Mouse (Mus musculus) adrenal gland, postnatal 25 days (tissue): ENCODE data around the gene Adamts9. TPM values are rescaled to one million over a fixed set of nuclear protein-coding genes. Genes with fewer than 3 reads are reported as not detected.

Experiments used
- DNase-seq: peaks from one replicate; pipeline ENCODE4 v3.0.0; 2021; ENCODE audit warnings: mixed read lengths
- total RNA-seq: library from RNA; stranded (reverse); gene quantifications from 2 replicates; pipeline ENCODE4 v1.2.3, GENCODE M21; 2021

Gene Adamts9
- total RNA-seq, 1 experiment from 2014 or later = 26.1 TPM

DNA sequence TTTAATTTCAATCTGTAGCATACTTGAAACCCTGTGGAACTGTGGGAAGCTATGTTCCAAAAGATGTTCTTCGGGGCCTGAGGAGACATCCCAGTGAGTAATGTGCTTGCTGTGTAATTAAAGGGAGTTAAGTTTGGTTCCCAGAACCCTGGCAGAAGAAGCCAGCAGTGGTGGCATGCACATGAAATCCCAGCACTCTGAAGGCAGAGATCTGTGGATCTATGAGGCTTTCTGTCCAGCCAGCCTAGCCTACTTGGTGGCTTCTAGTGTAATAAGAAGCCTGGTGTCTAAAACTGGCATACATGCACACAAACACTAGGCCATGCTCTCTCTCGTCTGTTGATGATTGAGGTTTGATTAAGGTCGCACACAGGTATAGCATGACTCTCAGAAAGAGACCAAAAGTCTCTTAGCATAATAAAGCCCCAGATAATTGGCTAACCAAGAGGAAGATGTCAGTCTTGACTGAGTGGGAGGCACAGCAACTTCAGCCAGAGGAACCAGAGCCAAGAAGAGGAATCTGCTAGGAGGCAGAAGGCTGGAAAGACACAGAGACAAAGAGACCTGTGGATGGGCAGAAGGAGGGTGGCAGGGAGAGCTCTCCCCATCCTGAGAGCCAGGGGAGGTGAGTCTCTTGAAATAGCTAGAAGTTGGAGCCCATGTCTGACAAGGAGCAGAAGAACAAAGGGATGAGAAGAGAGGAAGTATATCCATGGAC lies 138.9 kb downstream of the Adamts9 start:
- no peak for DNase-seq

DNA sequence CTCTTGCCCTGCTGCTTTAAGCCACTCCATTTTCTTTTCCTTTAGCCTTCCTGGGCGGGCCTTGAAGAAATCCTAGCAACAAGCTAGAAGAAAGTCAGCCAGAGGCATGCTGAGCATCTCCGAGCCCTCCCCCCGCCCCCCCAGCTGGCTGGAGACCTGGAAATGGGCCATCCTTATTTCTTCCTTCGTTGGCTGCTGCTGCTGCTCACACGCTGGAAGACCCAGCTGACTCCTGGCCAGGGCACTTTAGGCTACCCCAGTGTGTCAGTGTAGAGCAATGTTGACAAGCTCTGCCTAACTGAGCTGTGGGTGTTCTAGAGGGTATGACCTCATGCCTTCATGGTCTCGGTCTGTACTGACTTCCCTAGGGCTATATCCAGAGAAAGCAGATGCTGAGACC lies 140.1 kb downstream of the Adamts9 start:
- DNase-seq = no peak

DNA sequence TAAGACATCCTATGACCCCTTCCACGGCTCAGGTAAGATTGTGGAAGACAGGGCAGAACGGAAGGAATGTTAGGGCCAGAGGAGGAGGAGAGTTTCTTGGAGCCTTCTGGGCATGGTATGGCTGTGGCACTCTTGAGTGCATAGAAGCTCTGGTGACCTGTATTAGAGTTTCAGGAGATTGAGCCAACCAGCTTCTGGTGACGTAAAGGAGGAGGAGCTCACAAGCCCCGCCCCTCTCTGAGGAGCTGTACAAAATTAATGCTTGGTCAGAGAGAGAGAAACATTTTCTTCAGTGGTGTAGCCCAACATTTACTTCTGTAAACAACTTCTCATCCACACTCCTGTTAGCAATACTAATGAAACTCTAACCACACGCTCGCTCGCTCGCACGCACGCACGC lies 140.9 kb downstream of the Adamts9 start:
- DNase-seq = no peak

DNA sequence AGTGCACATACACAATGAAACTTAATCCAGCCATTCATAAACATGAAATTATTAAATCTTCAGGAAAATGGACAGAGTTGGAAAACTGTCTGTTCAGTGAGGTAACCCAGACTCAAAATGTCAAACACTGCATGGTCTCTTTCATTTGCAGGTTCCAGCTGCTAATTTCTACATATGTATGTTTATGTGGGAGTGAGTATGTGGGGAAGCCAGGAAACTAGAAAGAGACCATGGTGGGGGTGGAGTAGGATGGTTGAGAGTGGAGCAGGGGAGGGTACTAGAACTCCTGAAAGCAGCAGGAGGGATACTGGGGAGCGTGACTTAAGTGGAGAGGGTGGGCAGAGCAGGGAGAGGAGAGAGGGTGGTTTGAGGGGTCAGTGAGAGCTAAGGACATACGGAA lies 141.8 kb downstream of the Adamts9 start:
- no peak for DNase-seq

DNA sequence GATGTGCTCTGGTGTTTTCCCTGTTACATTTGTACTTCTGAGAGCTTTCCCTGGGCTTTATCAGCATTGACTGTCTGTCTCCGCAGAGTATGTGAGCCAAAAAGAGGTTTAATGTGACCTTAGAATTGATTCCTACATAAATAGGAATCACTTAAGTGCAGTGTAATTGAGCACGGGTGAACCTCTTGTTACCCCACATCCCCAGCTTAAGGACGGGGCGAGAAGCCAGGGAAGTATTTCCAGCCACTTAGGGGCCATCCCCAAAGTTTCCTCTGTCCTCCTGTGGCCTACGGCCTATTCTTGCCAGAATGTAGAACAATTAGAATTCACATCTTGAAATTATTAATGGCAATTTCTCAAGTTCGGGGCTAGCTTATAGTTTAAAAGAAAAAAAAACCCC lies 149.5 kb downstream of the Adamts9 start:
- no peak for DNase-seq

DNA sequence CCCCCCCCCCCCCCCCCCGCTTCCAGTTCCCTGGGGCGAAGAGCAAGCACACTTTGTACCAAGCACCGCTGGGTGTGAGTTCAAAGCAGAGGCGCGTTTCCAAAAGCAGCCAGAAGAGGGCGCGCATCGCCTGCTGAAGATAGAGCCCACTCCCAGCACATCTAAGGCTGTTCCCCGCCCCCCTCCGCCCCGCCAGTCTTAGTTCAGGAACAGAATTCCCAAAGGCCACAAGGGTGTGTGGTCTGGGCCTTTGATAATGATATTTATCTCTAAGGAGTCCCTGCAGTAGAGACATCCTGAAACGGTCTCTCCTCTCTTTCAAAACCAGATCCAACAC lies 155.9 kb downstream of the Adamts9 start:
- DNase-seq = peak; percentile 92

DNA sequence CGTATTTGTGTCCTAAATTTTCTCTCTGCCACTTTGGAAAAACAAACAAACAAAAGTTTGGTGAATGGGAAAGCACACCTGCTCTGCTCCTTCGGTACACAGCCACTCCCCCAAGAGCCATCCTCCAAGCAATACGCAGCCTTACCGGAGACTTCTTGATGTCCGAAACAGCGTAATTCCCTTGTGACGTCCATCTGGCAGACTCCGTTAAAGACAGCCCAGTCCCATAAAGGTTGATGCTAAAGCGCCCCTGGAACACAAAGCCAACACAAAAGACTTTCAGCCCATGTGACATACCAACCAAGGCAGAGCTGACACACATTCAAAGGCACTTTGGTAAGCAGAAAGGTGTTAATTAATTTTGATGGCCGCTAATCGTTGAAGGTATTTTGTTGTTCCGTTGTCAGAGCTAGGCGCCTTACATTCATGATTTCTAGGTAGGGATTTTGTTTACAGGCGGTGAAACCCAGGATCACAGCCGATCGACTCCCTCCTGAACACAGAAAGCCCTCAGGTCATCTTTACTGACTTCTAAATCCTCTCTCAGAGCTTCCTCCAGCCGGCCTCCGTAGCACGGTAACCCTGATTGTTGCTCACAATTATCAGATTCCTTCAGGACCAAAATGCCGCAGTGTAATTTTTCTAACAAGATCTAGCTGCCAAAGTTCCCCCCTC lies 156.5 kb downstream of the Adamts9 start:
- no peak for DNase-seq

DNA sequence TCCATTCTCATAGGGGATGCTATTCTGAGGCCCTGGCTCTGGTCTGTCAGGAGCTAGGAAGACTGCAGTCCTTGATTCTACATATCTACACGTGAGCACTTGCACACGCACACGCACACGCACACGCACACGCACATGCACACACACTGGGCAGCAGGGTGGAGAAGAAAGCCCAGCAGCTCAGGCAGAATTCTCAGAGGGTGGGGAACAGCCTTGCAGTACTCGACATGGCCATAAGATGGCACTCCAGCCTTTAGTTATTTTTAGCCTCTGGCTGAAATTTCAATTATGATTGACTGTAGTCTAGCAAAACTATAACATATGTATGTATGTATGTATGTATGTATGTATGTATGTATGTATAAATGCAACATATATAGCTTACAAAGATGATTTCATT lies 158.5 kb downstream of the Adamts9 start:
- peak; percentile 38 for DNase-seq

DNA sequence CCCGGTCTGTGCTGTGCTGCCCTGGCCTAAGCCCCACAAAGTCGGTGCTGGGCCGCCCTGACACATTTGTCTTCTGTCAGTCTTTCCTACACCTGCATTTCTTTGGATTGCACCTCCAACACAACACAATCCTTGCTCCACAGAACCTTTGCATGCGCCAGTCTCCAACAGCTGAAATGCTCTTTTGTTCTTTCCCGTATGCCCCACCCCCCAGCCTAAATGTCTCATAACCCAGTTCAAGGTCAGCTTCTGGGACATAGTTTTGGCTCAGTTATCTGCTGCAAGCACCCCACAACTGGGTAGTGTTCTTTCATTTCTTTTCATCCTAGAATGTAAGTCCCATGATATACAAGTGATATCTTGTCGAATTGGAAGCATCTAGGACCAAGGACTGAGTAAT lies 161.8 kb downstream of the Adamts9 start:
- DNase-seq = peak; percentile 26

DNA sequence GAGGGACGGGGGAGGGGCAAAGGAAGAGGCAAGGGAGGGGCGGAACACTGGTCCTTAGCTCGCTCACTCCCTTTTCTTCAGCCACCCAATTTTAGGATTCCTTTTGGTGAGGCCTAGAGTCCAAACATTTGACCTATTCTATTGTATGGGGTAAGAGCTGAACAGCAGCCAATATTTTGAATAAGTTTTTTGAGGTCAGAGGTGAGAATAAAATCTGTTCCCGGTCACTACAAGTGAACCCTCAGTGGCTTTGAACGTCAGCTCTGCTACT lies 163.4 kb downstream of the Adamts9 start:
- DNase-seq = no peak

DNA sequence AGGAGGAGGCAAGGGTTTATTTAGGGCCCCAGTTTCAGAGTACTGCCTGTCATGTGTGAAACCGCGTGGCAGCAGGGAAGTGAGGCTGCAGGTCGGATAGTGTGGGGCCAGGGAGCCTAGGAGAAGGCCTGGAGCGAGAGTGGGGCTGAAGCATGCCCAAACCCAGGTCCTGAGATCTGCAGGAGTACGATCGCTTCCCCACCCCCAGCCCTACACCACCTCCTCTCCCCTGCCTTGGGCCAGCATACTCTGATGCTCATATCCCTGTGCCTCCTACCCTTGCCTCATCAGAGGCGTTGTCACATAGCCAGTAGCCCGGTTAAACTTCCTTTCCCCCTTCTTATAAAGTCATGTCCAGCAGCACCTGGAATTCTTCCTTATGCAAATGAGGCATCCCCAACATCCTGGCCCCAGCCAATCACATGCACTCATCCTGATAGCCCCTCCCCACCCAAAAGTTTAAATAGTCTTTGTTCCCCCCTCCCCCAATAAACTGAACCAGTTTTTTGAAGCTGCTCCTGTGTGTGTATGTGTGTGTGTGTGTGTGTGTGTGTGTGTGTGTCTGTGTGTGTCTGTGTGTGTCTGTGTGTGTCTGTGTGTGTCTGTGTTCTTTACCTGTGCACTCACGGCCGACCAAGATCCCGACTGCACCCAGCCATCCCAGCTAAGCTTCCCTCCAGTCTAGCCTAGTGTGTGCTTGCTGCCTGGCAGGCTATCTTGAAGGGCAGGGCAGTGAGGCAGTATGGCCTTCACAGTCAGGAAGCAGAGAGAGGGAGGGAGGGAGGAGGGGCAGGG lies 164.0 kb downstream of the Adamts9 start:
- DNase-seq = peak; percentile 43

DNA sequence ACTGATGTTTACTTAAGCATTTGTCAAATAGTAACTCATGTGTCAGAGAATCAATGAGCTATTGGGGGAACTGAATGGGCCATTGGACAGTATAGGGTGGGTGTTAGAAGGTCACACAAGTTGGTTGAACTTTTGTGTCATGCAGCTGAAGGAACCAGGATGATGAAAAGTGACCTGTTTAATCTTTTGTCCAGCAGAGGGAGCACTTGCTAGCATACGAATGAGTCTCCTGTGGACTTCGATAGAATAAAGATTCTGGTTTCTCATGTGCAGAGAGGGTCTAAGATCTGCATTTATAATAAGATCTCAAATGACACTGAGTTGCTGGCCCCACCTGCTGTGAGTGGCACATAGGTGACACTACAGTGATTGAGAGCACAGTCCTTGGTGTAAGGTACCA lies 166.9 kb downstream of the Adamts9 start:
- DNase-seq = no peak

DNA sequence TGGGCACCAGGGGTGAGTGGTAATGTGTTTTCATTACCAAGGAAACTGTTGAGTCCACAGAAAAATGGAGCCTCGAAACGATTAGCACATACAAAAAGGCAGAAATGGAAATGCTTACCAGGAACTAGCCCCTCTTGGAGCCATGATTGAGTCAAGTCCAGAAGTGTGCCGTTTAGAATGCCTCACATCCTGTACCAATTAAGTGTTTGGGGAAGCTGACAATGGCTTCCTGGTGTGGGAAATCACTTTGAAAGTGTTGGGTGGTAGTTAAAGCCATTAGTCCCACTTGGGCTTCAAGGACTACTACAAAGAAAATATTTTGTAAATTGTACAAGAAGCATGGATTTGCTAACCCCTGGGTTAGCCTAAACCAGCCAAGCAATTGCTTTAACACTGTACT lies 180.9 kb downstream of the Adamts9 start:
- DNase-seq = no peak

DNA sequence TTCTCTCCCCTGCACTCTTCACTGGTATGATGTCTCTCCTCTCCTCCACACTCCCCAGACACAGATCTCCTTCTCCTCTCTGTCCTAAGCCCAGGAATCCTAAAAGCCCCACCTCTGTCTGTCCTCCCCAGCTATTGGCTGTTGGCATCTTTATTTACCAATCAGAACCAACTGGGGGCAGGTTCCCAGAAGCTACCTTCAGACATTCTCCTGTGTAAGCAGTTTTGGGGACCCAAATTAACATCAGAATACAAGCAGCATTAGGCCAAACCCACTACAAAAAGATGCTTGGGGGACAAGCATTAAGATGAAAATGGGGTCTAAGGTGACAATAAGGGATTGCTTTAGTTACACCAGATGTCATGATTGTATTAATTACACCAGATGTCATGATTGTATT lies 183.7 kb downstream of the Adamts9 start:
- DNase-seq = no peak

DNA sequence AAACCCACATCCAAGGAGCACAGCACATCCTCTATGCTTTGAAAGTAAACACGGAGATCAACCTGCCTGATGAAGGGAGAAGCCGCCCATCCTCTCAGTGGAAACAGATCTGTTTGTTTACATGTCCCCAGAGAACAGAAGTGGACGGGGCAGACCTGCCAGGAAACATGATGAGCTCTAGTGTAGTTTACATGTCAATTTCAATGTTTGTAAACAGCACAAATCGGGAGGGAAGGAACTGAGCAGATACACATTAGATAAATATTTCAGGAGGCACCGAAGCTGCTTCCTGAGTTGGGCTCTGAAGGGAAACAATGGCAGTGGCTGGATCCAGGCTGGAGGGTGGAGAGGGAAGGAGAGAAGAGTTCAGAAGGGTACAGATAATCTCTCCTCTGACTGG lies 187.5 kb downstream of the Adamts9 start:
- DNase-seq = no peak

DNA sequence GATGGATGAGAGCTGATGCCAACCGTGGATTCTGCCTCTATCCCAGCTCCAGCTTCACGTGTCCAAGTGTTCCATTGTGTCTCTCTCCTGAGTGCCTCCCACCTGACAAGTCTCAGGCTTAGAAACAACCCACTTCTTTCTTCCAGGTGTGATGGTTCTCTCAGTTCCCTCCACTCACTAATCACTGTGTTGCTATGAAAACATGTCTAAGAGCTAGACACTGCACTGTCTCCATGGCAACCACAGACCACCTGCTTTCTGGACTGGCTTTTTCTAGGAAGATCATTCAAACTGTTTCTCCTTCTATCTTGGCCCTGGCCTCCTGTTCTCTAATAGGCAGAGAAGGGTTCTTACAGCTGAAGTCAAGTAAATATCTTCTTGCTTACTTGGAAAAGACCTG lies 190.6 kb downstream of the Adamts9 start:
- no peak for DNase-seq

DNA sequence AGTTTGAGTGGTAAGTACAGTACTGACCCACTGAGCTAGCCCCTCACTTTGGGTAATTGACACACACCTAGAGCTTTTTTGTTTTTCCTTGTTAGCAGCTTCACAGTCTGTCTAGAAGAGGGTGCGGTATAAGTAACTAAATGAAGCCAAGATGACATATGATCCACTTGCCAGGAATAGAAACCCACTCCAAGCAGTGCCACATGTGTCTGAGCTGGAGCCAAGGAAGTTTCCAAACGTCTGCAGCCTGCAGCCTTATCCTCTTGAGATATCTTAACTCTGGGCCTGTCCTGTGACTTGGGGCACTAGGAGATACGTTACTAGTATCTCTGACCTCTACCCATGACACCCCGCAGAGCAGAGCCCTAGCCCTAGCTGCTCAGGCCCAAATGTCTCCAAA lies 193.9 kb downstream of the Adamts9 start:
- DNase-seq = no peak

DNA sequence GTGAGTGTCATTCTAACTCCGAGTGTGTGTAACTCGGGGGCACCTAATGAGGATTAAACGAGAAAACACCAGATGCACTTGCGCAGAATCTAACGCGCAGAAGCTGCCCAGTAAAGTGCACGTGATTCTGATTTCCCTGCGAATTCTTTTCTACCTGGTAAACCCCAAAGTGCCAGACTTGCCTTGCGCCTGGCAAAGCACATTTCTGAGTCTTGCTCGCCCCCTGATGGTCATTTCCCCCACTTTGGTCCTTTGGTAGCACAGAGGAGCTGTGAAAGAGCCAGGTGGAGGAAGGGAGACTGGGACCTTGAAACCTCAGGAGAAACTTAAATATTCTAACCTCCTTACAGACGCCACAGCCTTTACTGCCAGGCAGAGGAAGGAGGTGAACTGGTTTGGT lies 199.7 kb downstream of the Adamts9 start:
- DNase-seq = peak; percentile 60

DNA sequence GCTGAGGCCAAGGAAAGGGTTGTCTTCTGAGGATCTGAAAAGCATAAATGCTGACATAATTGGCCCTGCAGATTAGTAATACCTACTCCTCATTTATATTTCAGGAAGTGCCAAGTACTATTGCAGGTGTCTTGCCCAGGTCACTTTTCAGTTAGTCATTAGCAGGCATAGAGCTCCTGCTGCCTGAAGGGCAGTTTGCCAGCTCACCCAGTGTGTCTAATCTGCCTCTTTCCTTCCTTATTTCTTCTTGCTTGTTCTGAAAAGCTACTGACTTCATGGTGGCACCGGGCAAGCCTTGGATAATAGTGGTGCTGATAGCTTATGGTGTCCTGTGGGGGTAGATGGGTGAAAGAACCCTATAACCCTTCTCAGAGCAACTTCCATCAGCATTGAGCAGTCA lies 206.2 kb downstream of the Adamts9 start:
- no peak for DNase-seq

DNA sequence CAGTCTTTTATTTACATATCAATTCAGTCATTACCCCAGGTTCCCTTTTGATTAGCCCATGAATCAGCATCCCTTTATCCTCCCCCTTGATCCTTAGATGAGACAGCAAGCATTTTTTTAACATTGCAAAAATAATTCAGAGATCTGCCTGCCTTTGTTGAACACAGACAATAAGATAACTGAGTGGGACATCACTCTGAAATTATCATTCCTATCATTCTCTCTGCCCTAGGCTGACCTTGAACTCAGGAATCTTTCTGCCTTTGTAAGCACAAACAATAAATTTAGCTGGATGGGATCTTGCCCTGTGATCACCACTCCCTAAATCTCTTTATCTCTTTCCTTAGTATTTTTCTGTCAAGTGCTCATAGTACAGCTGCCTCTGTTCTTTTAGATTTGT lies 209.6 kb downstream of the Adamts9 start:
- DNase-seq = no peak

DNA sequence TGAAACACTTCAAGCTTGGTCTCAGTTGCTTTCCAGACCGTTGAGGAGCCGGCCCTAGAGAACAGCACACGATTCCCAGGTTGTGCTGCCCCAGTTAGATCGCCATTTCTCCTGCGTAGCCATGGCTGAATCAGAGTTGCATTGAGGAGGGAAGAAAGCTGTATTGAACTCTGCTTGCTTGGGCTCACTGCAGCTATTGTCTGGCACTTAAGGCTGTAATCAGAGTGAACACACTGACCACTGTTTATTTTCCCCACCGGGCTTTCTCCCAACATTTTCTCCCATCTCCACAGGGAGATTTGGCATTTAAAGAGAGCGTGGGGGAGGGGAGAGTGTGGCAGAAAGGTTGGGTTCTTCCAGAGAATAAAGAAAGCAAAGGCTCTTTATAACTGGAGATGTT lies 214.8 kb downstream of the Adamts9 start:
- no peak for DNase-seq

DNA sequence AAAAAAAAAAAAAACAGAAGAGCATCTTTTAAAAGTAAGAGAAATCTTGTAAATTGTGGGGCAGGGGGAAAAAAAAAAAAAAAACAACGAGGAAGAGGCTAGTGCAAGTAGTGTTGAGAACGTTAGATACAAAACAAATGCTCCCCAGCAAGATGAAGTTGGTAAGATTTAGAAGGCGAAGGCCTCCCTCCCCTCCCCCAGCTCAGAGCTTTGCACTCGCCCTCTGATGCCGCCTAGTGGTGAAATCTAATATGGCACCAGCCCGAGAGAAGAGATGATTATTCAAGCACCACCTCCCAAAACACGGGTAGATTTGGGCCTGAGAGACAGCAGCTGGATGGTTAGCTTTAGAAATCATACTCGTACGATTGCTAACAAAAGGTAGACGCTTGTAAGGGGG lies 215.2 kb downstream of the Adamts9 start:
- peak; percentile 84 for DNase-seq

DNA sequence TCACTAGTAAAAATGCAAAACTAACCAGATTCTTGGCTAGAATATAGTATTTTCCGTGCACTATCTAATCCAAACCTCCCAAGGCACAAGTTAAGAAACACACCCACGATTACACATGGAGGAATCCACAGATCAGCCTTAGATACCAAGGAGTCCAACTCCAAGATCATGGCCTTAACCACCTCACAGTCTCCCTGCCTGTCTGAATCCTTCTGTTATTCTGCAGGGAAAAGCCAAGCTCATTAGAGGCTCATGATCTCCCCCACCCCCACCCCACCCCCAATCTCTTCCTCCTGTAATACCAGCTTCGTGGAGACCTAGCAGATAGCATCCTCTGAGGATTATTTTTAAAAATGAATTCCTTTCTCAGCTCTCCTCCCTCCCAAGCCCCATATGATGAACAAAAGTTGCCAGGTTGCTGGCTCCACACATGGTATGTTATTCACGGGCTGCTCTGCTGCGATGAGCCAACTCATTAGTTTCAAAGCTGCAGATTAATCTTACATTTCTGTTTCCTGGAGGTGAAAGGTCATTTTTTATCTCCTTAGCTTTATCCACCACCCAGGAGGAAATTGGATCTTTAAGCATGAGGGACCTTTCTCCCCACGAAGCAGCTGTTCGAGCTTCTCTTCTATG lies 215.8 kb downstream of the Adamts9 start:
- no peak for DNase-seq
